Mouse (Mus musculus): ENCODE results near the gene Fam204a. TPM values are rescaled to one million over a fixed set of nuclear protein-coding genes. Genes with fewer than 3 reads are reported as not detected.

Gene Fam204a
- polyA plus RNA-seq, 1 experiment from 2014 or later, result 47.3 TPM

- ATAC-seq (ENCODE audit: insufficient read depth, low FRiP score), result no peak
- no peak overlapping the region for H3K4me3 ChIP-seq (replicated peaks; ENCODE audit: low read length)
- H3K36me3 ChIP-seq (ENCODE audit: control insufficient read depth, insufficient read depth, low read length), result no peaks in the 10 kb centered on the region
- H3K27me3 ChIP-seq (ENCODE audit: control insufficient read depth, insufficient read depth, low read length), result no peaks in the 10 kb centered on the region
- H3K9ac ChIP-seq (ENCODE audit: low read length), result no peak overlapping the region
- H3K4me2 ChIP-seq (ENCODE audit: low read depth, low read length), result no peak overlapping the region
- no peak overlapping the region for H3K27ac ChIP-seq (ENCODE audit: low read length)
- WGBS, result 85% methylated on average over 1 of the region's 1 CpGs
- no peaks in the 10 kb centered on the region for H3K4me1 ChIP-seq (ENCODE audit: control insufficient read depth, insufficient read depth, low read length)
- H3K9me3 ChIP-seq (replicated peaks; ENCODE audit: control insufficient read depth, low read length), result no peaks in the 10 kb centered on the region
These were observed 44.3 kb downstream of the Fam204a start for GRCm38 (mm10) chr19:60182171-60182570.

GRCm38 (mm10) chr19:60178771-60179563 is 47.5 kb downstream of the Fam204a start:
- Histone ChIP-seq H3K27ac (ENCODE audit: low read length) (no peak overlapping the region), H3K4me3 (replicated peaks; ENCODE audit: low read length) (no peak overlapping the region), H3K27me3 (ENCODE audit: control insufficient read depth, insufficient read depth, low read length) (no peaks in the 10 kb centered on the region), H3K9me3 (replicated peaks; ENCODE audit: control insufficient read depth, low read length) (no peaks in the 10 kb centered on the region), H3K36me3 (ENCODE audit: control insufficient read depth, insufficient read depth, low read length) (no peaks in the 10 kb centered on the region), H3K4me1 (ENCODE audit: control insufficient read depth, insufficient read depth, low read length) (no peaks in the 10 kb centered on the region), H3K4me2 (ENCODE audit: low read depth, low read length) (no peak overlapping the region), H3K9ac (ENCODE audit: low read length) (no peak overlapping the region)
- 76% methylated on average over 8 of the region's 8 CpGs for WGBS
- ATAC-seq (ENCODE audit: insufficient read depth, low FRiP score), result no peak

- no peak for ATAC-seq (ENCODE audit: insufficient read depth, low FRiP score)
- Histone ChIP-seq H3K9me3 (replicated peaks; ENCODE audit: control insufficient read depth, low read length) (no peaks in the 10 kb centered on the region), H3K9ac (ENCODE audit: low read length) (no peak overlapping the region), H3K4me3 (replicated peaks; ENCODE audit: low read length) (no peak overlapping the region), H3K4me2 (ENCODE audit: low read depth, low read length) (no peak overlapping the region), H3K27ac (ENCODE audit: low read length) (no peak overlapping the region), H3K27me3 (ENCODE audit: control insufficient read depth, insufficient read depth, low read length) (no peaks in the 10 kb centered on the region), H3K36me3 (ENCODE audit: control insufficient read depth, insufficient read depth, low read length) (no peaks in the 10 kb centered on the region), H3K4me1 (ENCODE audit: control insufficient read depth, insufficient read depth, low read length) (no peaks in the 10 kb centered on the region)
- 43% methylated on average over 2 of the region's 2 CpGs for WGBS
These were observed 61.1 kb downstream of the Fam204a start for GRCm38 (mm10) chr19:60165417-60165816.

GRCm38 (mm10) chr19:60160611-60161274 is 65.8 kb downstream of the Fam204a start:
- Histone ChIP-seq H3K36me3 (ENCODE audit: control insufficient read depth, insufficient read depth, low read length) (no peaks in the 10 kb centered on the region), H3K9me3 (replicated peaks; ENCODE audit: control insufficient read depth, low read length) (no peaks in the 10 kb centered on the region), H3K9ac (ENCODE audit: low read length) (no peak overlapping the region), H3K27ac (ENCODE audit: low read length) (no peak overlapping the region), H3K4me3 (replicated peaks; ENCODE audit: low read length) (no peak overlapping the region), H3K4me2 (ENCODE audit: low read depth, low read length) (no peak overlapping the region), H3K4me1 (ENCODE audit: control insufficient read depth, insufficient read depth, low read length) (no peaks in the 10 kb centered on the region), H3K27me3 (ENCODE audit: control insufficient read depth, insufficient read depth, low read length) (no peaks in the 10 kb centered on the region)
- no peak for ATAC-seq (ENCODE audit: insufficient read depth, low FRiP score)
- WGBS, result 16% methylated on average over 20 of the region's 20 CpGs

GRCm38 (mm10) chr19:60159827-60160226 is 66.7 kb downstream of the Fam204a start:
- WGBS, result 27% methylated on average over 6 of the region's 6 CpGs

GRCm38 (mm10) chr19:60155266-60155665 is 71.2 kb downstream of the Fam204a start:
- no peak overlapping the region for H3K4me3 ChIP-seq (replicated peaks; ENCODE audit: low read length)
- ATAC-seq (ENCODE audit: insufficient read depth, low FRiP score), result no peak
- no peak overlapping the region for H3K27ac ChIP-seq (ENCODE audit: low read length)
- H3K9me3 ChIP-seq (replicated peaks; ENCODE audit: control insufficient read depth, low read length), result no peaks in the 10 kb centered on the region
- H3K9ac ChIP-seq (ENCODE audit: low read length), result no peak overlapping the region
- H3K27me3 ChIP-seq (ENCODE audit: control insufficient read depth, insufficient read depth, low read length), result no peaks in the 10 kb centered on the region
- no peaks in the 10 kb centered on the region for H3K4me1 ChIP-seq (ENCODE audit: control insufficient read depth, insufficient read depth, low read length)
- H3K4me2 ChIP-seq (ENCODE audit: low read depth, low read length), result no peak overlapping the region
- H3K36me3 ChIP-seq (ENCODE audit: control insufficient read depth, insufficient read depth, low read length), result no peaks in the 10 kb centered on the region
- 76% methylated on average over 5 of the region's 5 CpGs for WGBS

More at GRCm38 (mm10) chr19:60159827-60160226, 66.7 kb downstream of the Fam204a start:
- Histone ChIP-seq H3K4me3 (replicated peaks; ENCODE audit: low read length) (no peak overlapping the region), H3K4me2 (ENCODE audit: low read depth, low read length) (no peak overlapping the region), H3K36me3 (ENCODE audit: control insufficient read depth, insufficient read depth, low read length) (no peaks in the 10 kb centered on the region), H3K27ac (ENCODE audit: low read length) (no peak overlapping the region), H3K27me3 (ENCODE audit: control insufficient read depth, insufficient read depth, low read length) (no peaks in the 10 kb centered on the region), H3K9me3 (replicated peaks; ENCODE audit: control insufficient read depth, low read length) (no peaks in the 10 kb centered on the region), H3K9ac (ENCODE audit: low read length) (no peak overlapping the region), H3K4me1 (ENCODE audit: control insufficient read depth, insufficient read depth, low read length) (no peaks in the 10 kb centered on the region)
- ATAC-seq (ENCODE audit: insufficient read depth, low FRiP score), result no peak

GRCm38 (mm10) chr19:60153096-60153495 is 73.4 kb downstream of the Fam204a start:
- Histone ChIP-seq H3K9me3 (replicated peaks; ENCODE audit: control insufficient read depth, low read length) (no peaks in the 10 kb centered on the region), H3K36me3 (ENCODE audit: control insufficient read depth, insufficient read depth, low read length) (no peaks in the 10 kb centered on the region), H3K27ac (ENCODE audit: low read length) (no peak overlapping the region), H3K9ac (ENCODE audit: low read length) (no peak overlapping the region), H3K27me3 (ENCODE audit: control insufficient read depth, insufficient read depth, low read length) (0 out of 2 replicates have a peak, but pooled peaks cover 4% of the 10 kb centered on the region), H3K4me3 (replicated peaks; ENCODE audit: low read length) (no peak overlapping the region), H3K4me1 (ENCODE audit: control insufficient read depth, insufficient read depth, low read length) (no peaks in the 10 kb centered on the region), H3K4me2 (ENCODE audit: low read depth, low read length) (no peak overlapping the region)
- no peak for ATAC-seq (ENCODE audit: insufficient read depth, low FRiP score)
- WGBS, result 83% methylated on average over 1 of the region's 1 CpGs

- ATAC-seq (ENCODE audit: insufficient read depth, low FRiP score), result no peak
- no peak overlapping the region for H3K4me3 ChIP-seq (replicated peaks; ENCODE audit: low read length)
- no peak overlapping the region for H3K4me2 ChIP-seq (ENCODE audit: low read depth, low read length)
- peaks cover 18% of the 10 kb centered on the region for H3K27me3 ChIP-seq (ENCODE audit: control insufficient read depth, insufficient read depth, low read length)
- no peak overlapping the region for H3K27ac ChIP-seq (ENCODE audit: low read length)
- no peaks in the 10 kb centered on the region for H3K9me3 ChIP-seq (replicated peaks; ENCODE audit: control insufficient read depth, low read length)
- H3K4me1 ChIP-seq (ENCODE audit: control insufficient read depth, insufficient read depth, low read length), result no peaks in the 10 kb centered on the region
- 88% methylated on average over 3 of the region's 3 CpGs for WGBS
- H3K36me3 ChIP-seq (ENCODE audit: control insufficient read depth, insufficient read depth, low read length), result no peaks in the 10 kb centered on the region
- no peak overlapping the region for H3K9ac ChIP-seq (ENCODE audit: low read length)
These were observed 76.4 kb downstream of the Fam204a start for GRCm38 (mm10) chr19:60150056-60150455.
